Mouse (Mus musculus) olfactory bulb, adult 2 months (tissue): ENCODE measurements around the gene Usp16. TPM values are rescaled to one million over a fixed set of nuclear protein-coding genes. Genes with fewer than 3 reads are reported as not detected.
A peak's percentile ranks its signal among the peaks of the same experiment; 100 is the strongest.

Experiments used
- H3K27ac ChIP-seq: fragments of 200-500 bp; 2 replicates; pipeline ENCODE4 v1.5.1; 2012; ENCODE audit warnings: low read depth, low read length; ENCODE audit not compliant: insufficient read depth
- H3K4me1 ChIP-seq: fragments of 200-500 bp; 2 replicates; pipeline ENCODE4 v1.6.1; 2012; ENCODE audit warnings: low read length; ENCODE audit not compliant: control insufficient read depth, insufficient read depth
- H3K4me3 ChIP-seq: fragments of 200-500 bp; 2 replicates; pipeline ENCODE4 v1.5.1; 2012; ENCODE audit warnings: mild to moderate bottlenecking, low read depth, low read length, moderate library complexity; ENCODE audit not compliant: insufficient read depth
- CTCF ChIP-seq: fragments of 200-500 bp; IDR thresholded peaks from 2 replicates; pipeline ENCODE4 v1.5.1; 2012; ENCODE audit warnings: low read depth, mild to moderate bottlenecking, low read length, moderate library complexity; ENCODE audit not compliant: insufficient read depth
- POLR2A ChIP-seq: fragments of 200-500 bp; IDR thresholded peaks from 2 replicates; pipeline ENCODE4 v1.6.1; 2012; ENCODE audit warnings: mild to moderate bottlenecking, low read depth, low read length, moderate library complexity; ENCODE audit not compliant: insufficient read depth
- WGBS: fragments of 180-500 bp; shearing (Covaris S2); methylation state at CpG from one replicate; pipeline ENCODE4 v1.1.7; 2018; 5-methylcytosine and 5-hydroxymethylcytosine counted together
- polyA plus RNA-seq: library from polyadenylated mRNA; stranded (reverse); fragments of >200 nt; gene quantifications from 2 replicates; pipeline ENCODE4 v1.2.4, GENCODE M21; 2012; ENCODE audit warnings: low replicate concordance; ENCODE audit not compliant: missing spikeins, insufficient read depth, insufficient read length

Gene Usp16
- not detected in 2 replicates for polyA plus RNA-seq

DNA sequence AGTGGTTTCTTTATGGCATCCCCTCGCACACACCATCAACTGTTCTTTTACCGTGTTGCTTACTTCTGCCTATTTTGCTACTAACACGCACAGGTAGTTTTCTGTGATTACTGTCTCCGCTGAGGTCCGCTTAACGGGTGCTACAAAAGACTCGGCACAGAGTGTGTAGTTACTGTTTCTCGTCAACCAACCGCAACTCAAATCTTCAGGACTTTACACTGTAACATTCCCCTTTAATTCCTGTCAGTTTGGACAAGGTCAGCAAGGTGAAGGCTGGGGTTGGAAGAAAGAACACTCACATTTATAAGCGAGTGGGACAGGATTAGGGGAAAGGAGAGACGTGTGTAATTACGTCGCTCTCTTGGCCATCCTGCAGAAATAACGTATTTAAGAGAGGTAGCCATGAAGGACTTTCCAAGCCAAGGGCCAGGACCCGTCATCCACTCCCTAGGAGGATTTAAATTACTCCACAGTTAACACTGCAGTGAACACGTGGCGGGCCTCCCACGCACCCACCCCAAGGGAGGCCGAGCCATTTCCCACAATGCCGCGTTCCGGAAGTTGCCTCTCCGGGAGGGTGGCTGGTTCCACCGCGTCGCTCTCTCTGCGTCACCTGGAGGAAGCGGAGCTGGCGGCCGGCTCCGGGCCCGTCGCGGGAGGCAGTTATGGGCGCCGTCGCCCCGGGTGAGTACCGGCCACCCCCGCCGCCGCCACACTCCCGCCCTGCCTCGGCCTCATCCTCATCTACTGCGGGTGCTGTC is at the start of gene Usp16:
TSS of gene Usp16 (plus strand) at position 285 of the 761 bp plus-strand sequence.
- peaks cover 7% of the 10 kb centered on the region for H3K4me1 ChIP-seq
- peak within 1 kb of the TSS; percentile 61 for H3K27ac ChIP-seq
- peak within 1 kb of the TSS; percentile 99 for H3K4me3 ChIP-seq
- TF ChIP-seq CTCF (no peak), POLR2A (peak; percentile 72)
- 7% methylated on average over 45 of the region's 45 CpGs for WGBS

GRCm38 (mm10) chr16:87405001-87405400 is 49.5 kb upstream of the Usp16 start:
- no peaks in the 10 kb centered on the region for H3K4me1 ChIP-seq
- H3K4me3 ChIP-seq = no peak overlapping the region
- 82% methylated on average over 3 of the region's 3 CpGs for WGBS
- H3K27ac ChIP-seq = no peak overlapping the region
- no peak for TF ChIP-seq POLR2A
- no peak for TF ChIP-seq CTCF

- Histone ChIP-seq H3K4me1 (no peaks in the 10 kb centered on the region), H3K4me3 (no peak overlapping the region)
- WGBS = 90% methylated on average over 8 of the region's 8 CpGs
These were observed 33.8 kb upstream of the Usp16 start for GRCm38 (mm10) chr16:87420662-87421061.

GRCm38 (mm10) chr16:87427516-87427915 is 27.0 kb upstream of the Usp16 start:
- no peak overlapping the region for H3K4me3 ChIP-seq
- H3K27ac ChIP-seq = no peak overlapping the region
- 94% methylated on average over 8 of the region's 8 CpGs for WGBS
- TF ChIP-seq POLR2A (no peak), CTCF (no peak)
- H3K4me1 ChIP-seq = no peaks in the 10 kb centered on the region

More at GRCm38 (mm10) chr16:87420662-87421061, 33.8 kb upstream of the Usp16 start:
- no peak overlapping the region for H3K27ac ChIP-seq
- TF ChIP-seq CTCF (no peak), POLR2A (no peak)

DNA sequence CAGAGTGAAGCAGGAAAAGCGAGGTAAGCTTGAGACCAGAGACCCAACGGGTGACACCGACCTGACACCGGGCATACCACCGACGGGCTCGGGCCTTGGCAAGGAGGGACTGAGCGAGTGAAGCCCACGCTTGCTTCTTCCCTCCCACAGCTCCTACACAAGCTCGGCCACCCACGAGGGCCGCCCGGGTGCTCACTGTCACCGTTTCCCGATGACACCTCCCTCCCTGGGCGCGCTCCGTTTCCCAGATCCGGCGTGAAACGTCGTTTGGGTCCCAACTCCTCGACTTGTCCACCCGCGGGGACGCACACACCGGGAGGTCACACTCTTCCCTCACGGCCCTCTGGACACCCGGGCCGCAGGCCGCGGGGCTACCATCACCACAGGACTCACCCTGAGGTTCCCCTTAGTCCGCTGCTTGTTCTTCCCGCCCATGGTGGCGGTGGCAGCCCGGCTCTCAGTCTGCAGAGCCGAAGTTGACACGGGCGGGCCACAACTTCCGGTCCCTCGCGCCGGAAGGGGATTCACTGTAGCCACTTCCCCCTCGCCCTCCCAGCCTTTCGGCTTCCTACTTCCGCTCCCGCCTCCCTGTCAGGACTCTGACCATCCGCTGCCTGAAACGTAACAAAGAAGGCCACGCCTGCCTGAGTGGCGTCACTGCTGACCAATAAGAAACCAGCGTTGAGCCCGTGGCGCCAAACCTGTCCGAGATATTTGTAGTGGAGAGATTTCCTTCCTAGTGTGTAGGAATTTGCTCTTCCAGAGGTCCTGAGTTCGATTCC is 22.3 kb upstream of the Usp16 start, which contains the start of gene Ltn1:
TSS of gene Ltn1 (minus strand) at position 580 of the 782 bp plus-strand sequence.
- WGBS = under 1% methylated on average over 56 of the region's 56 CpGs
- Histone ChIP-seq H3K4me1 (no peaks in the 10 kb centered on the region), H3K4me3 (peak within 1 kb of the TSS; percentile 80), H3K27ac (no peak within 1 kb of the TSS)
- TF ChIP-seq POLR2A (peak; percentile 64; the same call in 1 of the 2 replicates), CTCF (no peak)

DNA sequence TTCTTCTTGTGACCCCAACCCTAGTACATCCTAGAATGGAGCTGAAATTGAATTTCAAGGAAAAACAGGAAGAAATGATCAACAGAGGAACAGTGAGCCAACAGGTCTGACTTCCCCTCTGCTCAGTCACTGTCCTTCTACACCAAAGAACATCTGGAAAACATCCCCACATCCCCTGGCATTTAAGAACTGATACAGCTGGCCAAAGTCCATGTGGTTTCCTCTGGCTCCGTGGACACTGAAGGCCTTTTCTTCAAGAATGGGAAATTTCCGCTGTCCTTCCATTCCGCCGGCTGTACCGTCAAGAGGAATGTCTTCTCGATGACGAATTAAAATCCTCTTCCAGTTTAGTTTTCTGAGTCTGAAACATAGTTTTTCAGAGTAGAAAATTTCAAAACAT is 20.2 kb upstream of the Usp16 start:
- WGBS = 91% methylated on average over 7 of the region's 7 CpGs
- Histone ChIP-seq H3K4me1 (no peaks in the 10 kb centered on the region), H3K4me3 (no peak overlapping the region), H3K27ac (no peak overlapping the region)
- TF ChIP-seq CTCF = no peak
- no peak for TF ChIP-seq POLR2A

DNA sequence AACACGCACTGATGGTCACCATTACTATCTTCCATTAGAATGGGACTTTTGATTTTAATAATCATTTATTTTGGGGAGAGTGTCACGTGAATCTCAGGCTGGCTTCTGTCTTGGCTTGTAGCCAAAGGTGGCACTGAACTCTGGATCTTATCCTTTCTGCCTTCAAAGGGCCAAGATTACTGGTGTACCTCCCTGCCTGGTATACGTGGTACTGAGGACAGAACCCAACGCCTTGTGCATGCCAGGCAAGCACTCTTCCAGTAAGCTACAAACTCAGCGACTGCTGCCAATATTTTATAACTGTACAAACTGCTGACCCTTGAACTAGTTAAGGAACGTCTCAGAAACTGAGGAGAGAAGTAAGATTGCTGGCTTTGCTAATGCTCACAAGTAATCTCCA is 19.6 kb upstream of the Usp16 start:
- no peak overlapping the region for H3K4me3 ChIP-seq
- WGBS = 82% methylated on average over 6 of the region's 6 CpGs
- no peak overlapping the region for H3K27ac ChIP-seq
- TF ChIP-seq POLR2A = no peak
- no peaks in the 10 kb centered on the region for H3K4me1 ChIP-seq

- no peak overlapping the region for H3K27ac ChIP-seq
- 86% methylated on average over 13 of the region's 13 CpGs for WGBS
- no peaks in the 10 kb centered on the region for H3K4me1 ChIP-seq
- H3K4me3 ChIP-seq = no peak overlapping the region
- TF ChIP-seq CTCF = no peak
- TF ChIP-seq POLR2A = no peak
These were observed 18.9 kb upstream of the Usp16 start for GRCm38 (mm10) chr16:87435411-87436205.

GRCm38 (mm10) chr16:87437096-87437495 is 17.4 kb upstream of the Usp16 start:
- no peak overlapping the region for H3K27ac ChIP-seq
- H3K4me3 ChIP-seq = no peak overlapping the region
- WGBS = 90% methylated on average over 21 of the region's 21 CpGs
- TF ChIP-seq POLR2A = no peak
- H3K4me1 ChIP-seq = peaks cover 5% of the 10 kb centered on the region
